Mouse (Mus musculus) limb, embryonic 12.5 days (tissue): Measurements from ENCODE around the gene Wnt2. TPM values are rescaled to one million over a fixed set of nuclear protein-coding genes. Genes with fewer than 3 reads are reported as not detected.

ENCODE experiments used
- ATAC-seq: fragments of 200-750 bp; cut with Nextera tagmentation; 2 replicates; pipeline ENCODE4 v1.8.0; 2017; ENCODE audit warnings: low read depth, moderate TSS enrichment; ENCODE audit not compliant: insufficient number of reproducible peaks, insufficient read depth, low FRiP score, low TSS enrichment
- H3K27ac ChIP-seq: fragments of 300-500 bp; sonication (generic); 2 replicates; pipeline ENCODE4 v1.5.1; 2016; ENCODE audit warnings: mild to moderate bottlenecking, moderate library complexity
- H3K27me3 ChIP-seq: fragments of 300-500 bp; sonication (generic); 2 replicates; pipeline ENCODE4 v1.6.1; 2016; ENCODE audit warnings: mild to moderate bottlenecking, moderate library complexity
- H3K36me3 ChIP-seq: fragments of 300-500 bp; sonication (generic); 2 replicates; pipeline ENCODE4 v1.6.1; 2016; ENCODE audit warnings: mild to moderate bottlenecking, moderate library complexity
- H3K4me1 ChIP-seq: fragments of 300-500 bp; sonication (generic); replicated peaks from 2 replicates; pipeline ENCODE4 v1.6.1; 2016
- H3K4me2 ChIP-seq: fragments of 300-500 bp; sonication (generic); 2 replicates; pipeline ENCODE4 v1.6.1; 2016; ENCODE audit warnings: mild to moderate bottlenecking, moderate library complexity
- H3K4me3 ChIP-seq: fragments of 300-500 bp; sonication (generic); replicated peaks from 2 replicates; pipeline ENCODE4 v1.5.1; 2016; ENCODE audit warnings: mild to moderate bottlenecking
- H3K9ac ChIP-seq: fragments of 300-500 bp; sonication (generic); replicated peaks from 2 replicates; pipeline ENCODE4 v1.6.1; 2016; ENCODE audit warnings: mild to moderate bottlenecking, moderate library complexity
- H3K9me3 ChIP-seq: fragments of 300-500 bp; sonication (generic); 2 replicates; pipeline ENCODE4 v1.6.1; 2016; ENCODE audit warnings: mild to moderate bottlenecking, moderate library complexity
- WGBS: fragments of 180-500 bp; shearing (Covaris S2); methylation state at CpG from one replicate; pipeline ENCODE4 v1.1.7; 2016; 5-methylcytosine and 5-hydroxymethylcytosine counted together
- polyA plus RNA-seq: library from polyadenylated mRNA; unstranded; fragments of >200 nt; fragmentation: Nextera tagmentation; extraction: Ambion mirVana; gene quantifications from 2 replicates; pipeline ENCODE4 v1.2.1, GENCODE M21; 2016

Wnt2 gene
- polyA plus RNA-seq, 1 experiment from 2014 or later, result 2.1 TPM

GRCm38 (mm10) chr6:17977165-17977564 lies 53.2 kb downstream of the Wnt2 start:
- Histone ChIP-seq H3K27me3 (no peaks in the 10 kb centered on the region), H3K4me3 (no peak overlapping the region), H3K9ac (no peak overlapping the region), H3K4me2 (no peak overlapping the region), H3K36me3 (no peaks in the 10 kb centered on the region), H3K4me1 (no peaks in the 10 kb centered on the region), H3K9me3 (no peaks in the 10 kb centered on the region), H3K27ac (no peak overlapping the region)
- 43% methylated on average over 1 of the region's 1 CpGs for WGBS
- ATAC-seq, result no peak

DNA sequence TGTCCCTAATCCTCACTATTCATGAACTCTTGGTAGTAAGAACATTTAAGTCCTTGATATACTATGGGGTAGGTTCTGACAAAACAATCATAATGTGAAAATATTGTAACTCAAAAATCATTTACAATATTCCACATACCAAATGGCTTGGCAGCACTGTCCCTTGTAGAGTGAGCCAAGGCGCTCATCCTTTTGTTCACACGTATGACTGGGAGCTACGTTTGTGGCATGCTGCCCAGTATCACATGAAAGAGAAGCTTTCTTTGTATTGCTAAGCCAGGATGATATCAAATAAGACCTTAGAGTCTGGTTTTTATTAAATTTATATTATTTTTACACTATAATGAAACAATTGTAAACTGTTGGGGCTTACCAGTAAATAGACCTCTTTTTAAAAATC lies 56.0 kb downstream of the Wnt2 start:
- Histone ChIP-seq H3K4me3 (no peak overlapping the region), H3K27me3 (no peaks in the 10 kb centered on the region), H3K27ac (no peak overlapping the region), H3K4me1 (no peaks in the 10 kb centered on the region), H3K36me3 (no peaks in the 10 kb centered on the region), H3K4me2 (no peak overlapping the region), H3K9ac (no peak overlapping the region), H3K9me3 (no peaks in the 10 kb centered on the region)
- ATAC-seq, result no peak
- WGBS, result 84% methylated on average over 3 of the region's 3 CpGs

DNA sequence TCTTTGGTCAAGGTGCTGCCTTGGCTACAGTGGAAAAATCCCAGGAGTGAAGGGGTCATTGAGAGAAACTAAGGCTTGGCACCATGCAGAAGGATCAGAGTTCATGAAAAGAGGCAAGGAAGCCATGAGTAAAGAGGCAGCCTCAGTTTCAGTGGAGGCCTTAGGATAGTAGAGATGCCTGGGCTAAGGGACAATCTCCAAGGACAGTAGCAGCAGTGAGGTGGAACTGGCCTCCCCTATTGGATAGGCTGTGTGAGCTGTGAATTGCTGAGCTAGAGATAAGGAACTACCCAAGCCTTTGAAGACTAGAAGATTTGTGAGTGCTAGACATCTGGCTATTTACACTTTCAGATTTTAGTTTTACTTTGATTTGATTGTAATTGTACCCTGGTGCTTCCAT lies 59.0 kb downstream of the Wnt2 start:
- Histone ChIP-seq H3K4me3 (no peak overlapping the region), H3K36me3 (no peaks in the 10 kb centered on the region), H3K27ac (no peak overlapping the region), H3K4me1 (no peaks in the 10 kb centered on the region), H3K27me3 (no peaks in the 10 kb centered on the region), H3K9ac (no peak overlapping the region), H3K9me3 (no peaks in the 10 kb centered on the region), H3K4me2 (no peak overlapping the region)
- no peak for ATAC-seq

DNA sequence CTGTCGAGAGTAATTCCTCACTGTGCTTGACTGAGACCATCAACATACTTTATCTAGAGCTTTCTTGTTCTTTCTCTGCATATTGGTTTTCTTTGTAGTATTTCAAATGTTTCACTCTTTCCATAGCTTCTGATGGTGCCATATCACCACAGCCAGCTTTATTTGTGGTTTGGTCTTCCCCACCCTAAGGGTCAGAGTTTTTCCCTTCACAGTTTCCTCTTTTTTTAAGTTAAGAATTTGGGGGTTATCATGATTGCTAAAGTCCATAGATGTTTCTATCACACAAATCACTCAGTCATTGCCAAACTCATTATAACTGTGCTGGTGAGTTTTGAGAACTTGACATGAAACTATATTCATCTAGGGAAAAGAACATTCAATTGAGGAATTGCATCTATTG lies 60.6 kb downstream of the Wnt2 start:
- H3K27me3 ChIP-seq, result no peaks in the 10 kb centered on the region
- H3K4me3 ChIP-seq, result no peak overlapping the region
- ATAC-seq, result no peak
- H3K27ac ChIP-seq, result no peak overlapping the region
- H3K9ac ChIP-seq, result no peak overlapping the region
- no peak overlapping the region for H3K4me2 ChIP-seq
- no peaks in the 10 kb centered on the region for H3K36me3 ChIP-seq
- no peaks in the 10 kb centered on the region for H3K9me3 ChIP-seq
- H3K4me1 ChIP-seq, result no peaks in the 10 kb centered on the region
- 81% methylated on average over 1 of the region's 1 CpGs for WGBS

DNA sequence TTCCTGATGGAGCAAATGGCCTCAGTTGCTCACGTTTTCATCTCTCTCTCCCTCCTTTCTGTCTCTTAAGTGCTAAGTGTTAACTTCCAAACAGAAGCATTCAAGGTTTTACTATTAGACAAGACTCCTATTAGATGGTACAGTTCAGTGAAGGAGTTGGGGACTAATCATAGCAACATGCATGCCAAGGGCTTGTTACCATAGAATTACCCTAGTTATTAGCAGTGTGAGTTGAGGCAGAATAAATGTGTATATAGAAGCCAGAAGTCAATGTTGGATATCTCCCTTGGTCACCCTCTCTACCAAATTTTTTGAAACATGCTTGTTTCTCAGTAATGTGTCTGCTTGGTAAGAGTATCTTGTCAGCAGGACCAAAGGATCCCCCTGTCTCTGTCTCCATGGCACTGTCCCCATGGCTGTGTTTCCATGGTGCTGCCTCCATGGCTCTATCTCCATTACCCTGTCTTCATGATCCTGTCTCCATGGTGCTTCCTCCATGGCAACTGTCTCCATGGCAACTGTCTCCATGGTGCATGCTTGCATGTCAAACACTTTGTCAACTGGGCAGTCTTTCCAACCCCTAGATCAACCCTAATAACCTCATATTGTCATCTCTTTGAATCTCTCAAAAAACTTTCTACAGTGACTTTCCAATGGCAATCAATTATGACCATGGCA lies 61.8 kb downstream of the Wnt2 start:
- Histone ChIP-seq H3K27ac (no peak overlapping the region), H3K4me2 (no peak overlapping the region), H3K4me3 (no peak overlapping the region), H3K27me3 (no peaks in the 10 kb centered on the region), H3K4me1 (no peaks in the 10 kb centered on the region), H3K36me3 (no peaks in the 10 kb centered on the region), H3K9ac (no peak overlapping the region), H3K9me3 (no peaks in the 10 kb centered on the region)
- WGBS, result 82% methylated on average over 1 of the region's 1 CpGs
- no peak for ATAC-seq

GRCm38 (mm10) chr6:17963455-17963854 lies 66.9 kb downstream of the Wnt2 start:
- H3K4me3 ChIP-seq, result no peak overlapping the region
- ATAC-seq, result no peak
- 82% methylated on average over 3 of the region's 3 CpGs for WGBS

DNA sequence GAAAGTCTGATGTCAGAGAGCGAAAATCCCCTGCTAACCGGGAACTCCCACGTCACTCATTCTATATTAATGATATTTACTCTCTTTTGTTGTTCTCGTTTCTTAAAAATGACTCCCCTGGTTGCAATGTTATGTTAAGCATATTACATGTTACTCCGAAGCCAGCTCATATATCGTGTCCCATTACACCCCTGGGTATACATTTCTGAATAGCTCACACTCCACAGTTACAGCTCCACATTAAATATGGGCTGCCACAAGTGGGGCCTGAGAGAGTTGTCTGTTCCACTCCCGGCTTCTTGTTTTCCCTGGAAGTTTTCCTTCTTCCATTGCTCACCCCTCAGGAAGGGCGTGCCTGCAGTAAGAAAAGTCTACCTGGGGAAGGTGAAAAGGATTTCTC lies 78.6 kb downstream of the Wnt2 start:
- H3K4me3 ChIP-seq, result no peak overlapping the region
- H3K9ac ChIP-seq, result no peak overlapping the region
- WGBS, result 75% methylated on average over 8 of the region's 8 CpGs
- no peak overlapping the region for H3K4me2 ChIP-seq
- no peaks in the 10 kb centered on the region for H3K4me1 ChIP-seq
- no peak for ATAC-seq
- no peak overlapping the region for H3K27ac ChIP-seq
- H3K27me3 ChIP-seq, result no peaks in the 10 kb centered on the region
- H3K36me3 ChIP-seq, result no peaks in the 10 kb centered on the region
- H3K9me3 ChIP-seq, result no peaks in the 10 kb centered on the region

More at GRCm38 (mm10) chr6:17963455-17963854, 66.9 kb downstream of the Wnt2 start:
- H3K27ac ChIP-seq, result no peak overlapping the region
- H3K4me1 ChIP-seq, result no peaks in the 10 kb centered on the region
- H3K9me3 ChIP-seq, result no peaks in the 10 kb centered on the region
- no peaks in the 10 kb centered on the region for H3K27me3 ChIP-seq
- no peaks in the 10 kb centered on the region for H3K36me3 ChIP-seq
- H3K9ac ChIP-seq, result no peak overlapping the region
- no peak overlapping the region for H3K4me2 ChIP-seq

DNA sequence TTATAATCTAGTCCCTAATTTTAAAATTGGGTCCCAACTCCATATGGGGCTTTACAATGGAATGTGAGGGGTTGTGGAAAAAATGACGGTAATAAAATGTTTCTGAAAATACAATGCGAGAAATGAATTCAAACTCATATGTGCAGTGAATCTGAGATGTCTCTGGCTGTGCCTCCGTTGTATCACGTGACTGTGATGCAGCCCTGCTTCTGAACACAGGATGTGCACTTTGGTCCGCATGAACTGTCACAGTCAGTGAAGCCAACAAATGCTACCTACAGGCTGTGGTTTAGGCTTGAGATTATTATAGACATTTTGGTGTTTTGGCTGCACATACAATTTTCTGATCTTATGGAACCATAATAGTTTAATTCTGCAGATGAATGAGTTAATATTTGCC lies 81.3 kb downstream of the Wnt2 start:
- Histone ChIP-seq H3K27me3 (no peaks in the 10 kb centered on the region), H3K4me1 (no peaks in the 10 kb centered on the region), H3K4me2 (no peak overlapping the region), H3K27ac (no peak overlapping the region), H3K4me3 (no peak overlapping the region), H3K9me3 (no peaks in the 10 kb centered on the region), H3K9ac (no peak overlapping the region), H3K36me3 (no peaks in the 10 kb centered on the region)
- 88% methylated on average over 5 of the region's 5 CpGs for WGBS
- ATAC-seq, result no peak

DNA sequence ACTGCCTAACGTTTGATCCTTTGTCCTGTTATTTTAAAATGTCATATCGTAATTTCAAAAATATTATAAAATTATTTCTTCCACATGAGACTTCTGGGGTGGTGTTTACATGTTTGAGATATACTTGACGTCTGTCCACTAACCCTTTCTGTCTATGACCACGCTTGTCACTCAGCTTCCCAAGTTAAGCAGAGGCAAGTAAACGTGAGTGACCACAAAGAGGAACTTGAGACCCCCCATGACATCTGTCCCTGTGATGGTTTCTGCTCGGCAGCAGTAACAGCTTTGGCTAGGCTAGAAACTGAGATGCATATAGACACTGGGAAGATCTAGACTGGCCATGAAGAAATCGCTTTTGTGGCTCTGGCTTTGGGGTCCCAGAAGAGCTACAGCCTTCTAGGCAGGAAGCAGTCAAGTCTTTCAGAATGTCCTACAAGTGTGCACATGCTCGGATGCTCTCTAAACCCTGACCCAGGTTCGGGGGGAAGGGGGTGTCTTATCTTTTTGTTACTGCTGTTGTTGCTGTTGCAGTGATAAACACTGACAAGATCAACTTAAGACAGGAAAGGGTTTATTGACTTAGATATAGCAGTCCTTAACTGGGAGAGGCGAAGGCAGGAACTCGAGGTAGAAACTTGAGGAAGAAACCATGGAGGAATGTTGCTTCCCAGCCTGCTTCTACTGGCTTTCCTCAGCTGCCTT lies 83.1 kb downstream of the Wnt2 start:
- Histone ChIP-seq H3K9ac (no peak overlapping the region), H3K9me3 (no peaks in the 10 kb centered on the region), H3K27me3 (no peaks in the 10 kb centered on the region), H3K27ac (no peak overlapping the region), H3K4me2 (no peak overlapping the region), H3K4me1 (no peaks in the 10 kb centered on the region), H3K4me3 (no peak overlapping the region), H3K36me3 (no peaks in the 10 kb centered on the region)
- no peak for ATAC-seq
- WGBS, result 76% methylated on average over 11 of the region's 11 CpGs

- Histone ChIP-seq H3K27me3 (no peaks in the 10 kb centered on the region), H3K27ac (no peak overlapping the region), H3K9ac (no peak overlapping the region), H3K4me3 (no peak overlapping the region), H3K9me3 (no peaks in the 10 kb centered on the region), H3K4me2 (no peak overlapping the region), H3K36me3 (no peaks in the 10 kb centered on the region), H3K4me1 (no peaks in the 10 kb centered on the region)
- WGBS, result 72% methylated on average over 5 of the region's 5 CpGs
- no peak for ATAC-seq
These were observed 83.9 kb downstream of the Wnt2 start for GRCm38 (mm10) chr6:17946456-17946855.

DNA sequence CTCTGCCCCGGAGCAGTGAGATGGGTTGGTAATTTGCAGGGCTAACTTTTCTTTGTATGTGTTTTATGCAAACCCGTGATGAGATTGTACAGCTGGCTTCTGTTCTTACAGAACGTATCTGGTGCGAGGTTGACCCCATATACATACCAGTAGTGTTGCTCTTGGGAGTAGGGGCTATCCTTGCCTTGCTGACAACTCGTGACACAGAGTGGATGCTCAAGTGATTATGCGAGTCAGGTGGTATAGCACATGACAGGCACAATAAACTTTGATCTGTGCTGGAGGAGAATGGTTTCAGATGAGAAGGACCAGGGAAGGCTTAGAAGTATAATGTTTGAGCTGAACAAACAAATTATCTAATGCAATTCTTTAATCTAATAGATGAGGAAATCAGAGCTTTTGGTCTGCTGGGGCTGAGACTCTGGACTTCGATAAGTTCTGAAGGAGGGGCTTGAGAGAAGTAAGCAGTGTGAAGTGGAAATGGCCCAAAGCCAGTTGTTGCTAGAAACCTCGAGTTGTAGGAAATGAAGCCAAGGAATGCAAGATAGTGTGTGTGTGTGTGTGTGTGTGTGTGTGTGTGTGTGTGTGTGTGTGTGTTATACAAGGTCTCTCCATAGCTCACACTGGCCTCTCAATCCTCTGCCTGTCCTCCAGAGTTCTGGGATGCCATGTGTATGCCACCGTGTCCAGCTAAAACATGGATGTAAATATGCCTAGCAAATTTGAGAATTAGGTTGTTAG lies 86.3 kb downstream of the Wnt2 start:
- Histone ChIP-seq H3K27me3 (no peaks in the 10 kb centered on the region), H3K27ac (no peak overlapping the region), H3K9ac (no peak overlapping the region), H3K36me3 (0 out of 2 replicates have a peak, but pooled peaks cover 4% of the 10 kb centered on the region), H3K4me3 (no peak overlapping the region), H3K4me1 (no peaks in the 10 kb centered on the region), H3K9me3 (no peaks in the 10 kb centered on the region), H3K4me2 (no peak overlapping the region)
- 75% methylated on average over 9 of the region's 9 CpGs for WGBS
- ATAC-seq, result no peak
